Mouse (Mus musculus): Measurements from ENCODE around the gene D430042O09Rik. TPM values are rescaled to one million over a fixed set of nuclear protein-coding genes. Genes with fewer than 3 reads are reported as not detected.

D430042O09Rik gene
- total and polyA plus RNA-seq, 2 experiments from 2014 or later: 4.6 to 19.8 TPM

GRCm38 (mm10) chr7:125838078-125838742 is 130.5 kb downstream of the D430042O09Rik start:
- no peak overlapping the region for H3K4me2 ChIP-seq (ENCODE audit: low read depth)
- H3K36me3 ChIP-seq (ENCODE audit: insufficient read depth): peaks cover 9% of the 10 kb centered on the region; the same call in 1 of the 2 replicates
- 0 out of 2 replicates have a peak, but pooled peaks cover 4% of the 10 kb centered on the region for H3K4me1 ChIP-seq (ENCODE audit: insufficient read depth)
- peak; percentile 26 for DNase-seq
- H3K27ac ChIP-seq (ENCODE audit: low read depth, low read length): 0 out of 2 replicates have a peak overlapping the region, but pooled peaks have one; percentile 35
- H3K9ac ChIP-seq: no peak overlapping the region
- no peak overlapping the region for H3K4me3 ChIP-seq (ENCODE audit: low read depth, low read length)
- 18% methylated on average over 5 of the region's 5 CpGs for whole genome bisulfite sequencing
- peak; percentile 68 for ATAC-seq
- no peaks in the 10 kb centered on the region for H3K27me3 ChIP-seq (ENCODE audit: insufficient read depth, low read length)
- TF ChIP-seq CTCF (IDR thresholded peaks at IDR 0.05; ENCODE audit: low read depth): no peak
- H3K9me3 ChIP-seq (ENCODE audit: low read length): no peaks in the 10 kb centered on the region

- H3K9ac ChIP-seq: no peak overlapping the region
- DNase-seq (peak; percentile 23), ATAC-seq (no peak)
- H3K4me3 ChIP-seq (ENCODE audit: low read depth, low read length): no peak overlapping the region
- no peaks in the 10 kb centered on the region for H3K9me3 ChIP-seq (ENCODE audit: low read length)
- H3K27me3 ChIP-seq (ENCODE audit: insufficient read depth, low read length): no peaks in the 10 kb centered on the region
- TF ChIP-seq CTCF (IDR thresholded peaks at IDR 0.05; ENCODE audit: low read depth): no peak
- H3K27ac ChIP-seq (ENCODE audit: low read depth, low read length): no peak overlapping the region
- H3K36me3 ChIP-seq (ENCODE audit: insufficient read depth): peaks cover 13% of the 10 kb centered on the region; the same call in 1 of the 2 replicates
- peaks cover 12% of the 10 kb centered on the region for H3K4me1 ChIP-seq (ENCODE audit: insufficient read depth)
- H3K4me2 ChIP-seq (ENCODE audit: low read depth): no peak overlapping the region
- WGBS: 32% methylated on average over 1 of the region's 1 CpGs
Observed at GRCm38 (mm10) chr7:125845611-125846010, 137.9 kb downstream of the D430042O09Rik start.

GRCm38 (mm10) chr7:125846866-125847527 is 139.3 kb downstream of the D430042O09Rik start:
- 49% methylated on average over 8 of the region's 8 CpGs for WGBS
- Histone ChIP-seq H3K36me3 (ENCODE audit: insufficient read depth) (peaks cover 15% of the 10 kb centered on the region; the same call in 1 of the 2 replicates), H3K4me3 (ENCODE audit: low read depth, low read length) (no peak overlapping the region), H3K4me1 (ENCODE audit: insufficient read depth) (peaks cover 12% of the 10 kb centered on the region), H3K27ac (ENCODE audit: low read depth, low read length) (peak overlapping the region; percentile 50; the same call in 1 of the 2 replicates), H3K4me2 (ENCODE audit: low read depth) (no peak overlapping the region), H3K9me3 (ENCODE audit: low read length) (no peaks in the 10 kb centered on the region), H3K27me3 (ENCODE audit: insufficient read depth, low read length) (no peaks in the 10 kb centered on the region), H3K9ac (no peak overlapping the region)
- DNase-seq: peak; percentile 69
- TF ChIP-seq CTCF (IDR thresholded peaks at IDR 0.05; ENCODE audit: low read depth): 0 out of 2 replicates have a peak, but pooled peaks have one; percentile 6
- peak; percentile 91 for ATAC-seq

- ATAC-seq (peak; percentile 16), DNase-seq (no peak)
- Histone ChIP-seq H3K4me2 (ENCODE audit: low read depth) (no peak overlapping the region), H3K4me1 (ENCODE audit: insufficient read depth) (peaks cover 12% of the 10 kb centered on the region), H3K4me3 (ENCODE audit: low read depth, low read length) (no peak overlapping the region), H3K36me3 (ENCODE audit: insufficient read depth) (peaks cover 12% of the 10 kb centered on the region; the same call in 1 of the 2 replicates), H3K9me3 (ENCODE audit: low read length) (no peaks in the 10 kb centered on the region), H3K27ac (ENCODE audit: low read depth, low read length) (no peak overlapping the region), H3K27me3 (ENCODE audit: insufficient read depth, low read length) (no peaks in the 10 kb centered on the region), H3K9ac (no peak overlapping the region)
- no peak for TF ChIP-seq CTCF (IDR thresholded peaks at IDR 0.05; ENCODE audit: low read depth)
- 73% methylated on average over 2 of the region's 2 CpGs for WGBS
Observed at GRCm38 (mm10) chr7:125847528-125847866, 139.8 kb downstream of the D430042O09Rik start.

GRCm38 (mm10) chr7:125859564-125859963 is 151.9 kb downstream of the D430042O09Rik start:
- ATAC-seq (no peak), DNase-seq (no peak)
- 74% methylated on average over 3 of the region's 3 CpGs for WGBS
- 0 out of 2 replicates have a peak, but pooled peaks cover 6% of the 10 kb centered on the region for H3K36me3 ChIP-seq (ENCODE audit: insufficient read depth)
- H3K9me3 ChIP-seq (ENCODE audit: low read length): no peaks in the 10 kb centered on the region
- no peak overlapping the region for H3K4me3 ChIP-seq (ENCODE audit: low read depth, low read length)
- H3K9ac ChIP-seq: no peak overlapping the region
- no peak overlapping the region for H3K4me2 ChIP-seq (ENCODE audit: low read depth)
- TF ChIP-seq CTCF (IDR thresholded peaks at IDR 0.05; ENCODE audit: low read depth): no peak
- H3K4me1 ChIP-seq (ENCODE audit: insufficient read depth): no peaks in the 10 kb centered on the region
- no peaks in the 10 kb centered on the region for H3K27me3 ChIP-seq (ENCODE audit: insufficient read depth, low read length)
- no peak overlapping the region for H3K27ac ChIP-seq (ENCODE audit: low read depth, low read length)

GRCm38 (mm10) chr7:125860421-125860820 is 152.7 kb downstream of the D430042O09Rik start:
- ATAC-seq (no peak), DNase-seq (no peak)
- Histone ChIP-seq H3K27me3 (ENCODE audit: insufficient read depth, low read length) (no peaks in the 10 kb centered on the region), H3K4me1 (ENCODE audit: insufficient read depth) (no peaks in the 10 kb centered on the region), H3K9me3 (ENCODE audit: low read length) (no peaks in the 10 kb centered on the region), H3K9ac (no peak overlapping the region), H3K4me3 (ENCODE audit: low read depth, low read length) (no peak overlapping the region), H3K4me2 (ENCODE audit: low read depth) (no peak overlapping the region), H3K36me3 (ENCODE audit: insufficient read depth) (peaks cover 6% of the 10 kb centered on the region; the same call in 1 of the 2 replicates), H3K27ac (ENCODE audit: low read depth, low read length) (no peak overlapping the region)
- TF ChIP-seq CTCF (IDR thresholded peaks at IDR 0.05; ENCODE audit: low read depth): no peak
- whole genome bisulfite sequencing: 92% methylated on average over 9 of the region's 9 CpGs

GRCm38 (mm10) chr7:125864026-125864425 is 156.3 kb downstream of the D430042O09Rik start:
- whole genome bisulfite sequencing: 90% methylated on average over 1 of the region's 1 CpGs
- no peak for TF ChIP-seq CTCF (IDR thresholded peaks at IDR 0.05; ENCODE audit: low read depth)
- Histone ChIP-seq H3K27ac (ENCODE audit: low read depth, low read length) (no peak overlapping the region), H3K27me3 (ENCODE audit: insufficient read depth, low read length) (no peaks in the 10 kb centered on the region), H3K9ac (no peak overlapping the region), H3K4me1 (ENCODE audit: insufficient read depth) (no peaks in the 10 kb centered on the region), H3K4me3 (ENCODE audit: low read depth, low read length) (no peak overlapping the region), H3K4me2 (ENCODE audit: low read depth) (no peak overlapping the region), H3K36me3 (ENCODE audit: insufficient read depth) (peaks cover 7% of the 10 kb centered on the region; the same call in 1 of the 2 replicates), H3K9me3 (ENCODE audit: low read length) (no peaks in the 10 kb centered on the region)
- ATAC-seq (no peak), DNase-seq (no peak)

Data from forebrain, postnatal 0 days (tissue).